Mouse (Mus musculus) thymus, postnatal 36 days (tissue): ENCODE results near the gene Sp1.

Source experiments
- DNase-seq, 2 experiments: peaks; one replicate each; pipeline ENCODE4 v3.0.0; 2022; ENCODE audit warnings: mixed read lengths in 2 of 2

Sp1 gene

DNA sequence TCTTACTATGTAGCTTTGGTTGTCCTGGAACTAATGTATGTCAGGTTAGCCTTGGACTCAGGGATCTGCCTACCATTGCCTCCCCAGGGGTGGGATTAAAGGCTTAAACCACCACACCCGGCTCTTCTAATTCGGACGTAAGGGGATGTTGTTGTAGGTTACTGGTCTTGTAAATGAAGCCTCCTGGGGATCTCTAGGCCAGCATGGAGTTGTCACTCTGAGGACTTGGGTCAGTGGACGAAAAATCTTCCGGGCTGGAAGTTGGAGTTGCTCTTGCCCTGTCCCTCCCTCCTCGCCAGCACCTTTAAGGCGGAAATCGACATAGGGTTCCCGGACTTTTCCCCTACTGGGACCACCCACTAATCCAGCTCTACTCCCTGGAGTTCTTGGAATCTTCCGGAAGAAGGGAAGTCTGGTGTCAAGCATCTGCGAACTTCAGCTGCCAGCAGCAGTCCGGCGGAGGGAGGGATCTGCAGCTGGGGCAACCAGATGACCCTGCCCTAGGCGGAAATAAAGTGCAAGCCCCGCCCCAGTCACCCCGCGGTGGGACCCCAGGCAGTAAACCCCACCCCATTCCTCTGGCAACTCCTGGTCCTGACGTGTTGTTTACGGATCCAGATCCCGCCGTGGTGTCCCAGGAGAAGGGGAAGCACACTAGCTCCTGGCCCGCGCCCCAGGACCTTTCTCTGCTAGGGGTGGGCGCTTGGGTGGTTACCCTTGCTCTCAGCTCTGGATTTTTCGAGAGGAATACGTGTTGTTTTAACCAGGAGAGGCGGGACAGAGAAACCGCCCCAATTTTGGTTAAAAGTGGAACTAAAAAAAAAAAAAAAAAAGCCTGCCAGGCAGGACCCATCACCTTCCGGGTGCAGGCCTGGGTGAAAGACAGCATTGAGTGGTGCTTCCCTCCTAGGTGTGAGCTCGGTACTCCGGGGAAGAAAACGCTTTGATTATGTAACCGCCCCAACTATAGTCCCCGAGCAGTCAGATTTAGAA, 6.4 kb upstream of the Sp1 start:
- DNase-seq, result peak; percentile 82 to 86

DNA sequence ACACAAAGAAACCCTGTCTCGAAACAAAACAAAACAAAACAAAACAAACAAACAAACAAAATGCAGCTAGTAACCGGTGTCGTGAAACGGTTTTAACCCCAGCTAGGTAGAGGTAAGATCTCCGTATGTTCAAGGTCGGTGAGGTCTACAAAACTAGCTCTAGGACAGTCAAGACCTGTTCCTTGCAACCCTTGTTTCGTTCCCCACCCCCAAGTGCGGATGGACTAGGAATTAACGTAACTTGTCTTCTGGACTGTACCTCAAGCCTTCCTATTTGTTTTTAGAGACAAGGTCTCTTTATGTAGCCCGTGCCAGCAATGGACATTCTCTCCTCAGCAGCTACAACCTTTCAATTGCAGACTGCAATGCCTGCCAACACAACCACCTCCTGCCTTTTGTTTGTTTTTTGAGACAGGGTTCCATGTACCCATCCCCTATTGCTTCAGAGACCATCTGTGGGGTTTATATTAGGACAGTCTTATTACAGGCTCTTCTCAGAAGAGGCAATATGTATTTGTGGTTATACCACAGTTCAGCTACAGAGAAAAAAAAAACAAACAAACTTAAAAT, 5.4 kb upstream of the Sp1 start:
- DNase-seq, result no peak

DNA sequence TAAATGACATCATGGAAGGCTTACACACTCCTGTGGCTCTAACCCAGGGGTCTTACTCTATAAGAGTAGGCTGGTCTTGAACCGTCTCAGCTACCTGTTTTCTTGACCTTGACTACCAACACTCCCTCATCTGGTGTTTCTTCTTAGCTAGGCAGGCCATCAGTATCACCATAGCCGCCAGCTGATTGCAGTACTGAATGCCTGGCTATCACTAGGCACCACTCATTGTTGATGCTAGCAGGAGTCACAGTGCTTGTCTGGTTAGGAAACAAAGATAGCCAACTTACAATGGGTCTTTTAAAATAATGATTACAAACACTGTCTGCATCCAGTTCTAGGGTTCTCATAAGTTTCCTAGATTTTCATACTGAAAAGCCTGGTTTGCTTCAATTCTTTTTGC, 4.7 kb upstream of the Sp1 start:
- DNase-seq, result no peak

DNA sequence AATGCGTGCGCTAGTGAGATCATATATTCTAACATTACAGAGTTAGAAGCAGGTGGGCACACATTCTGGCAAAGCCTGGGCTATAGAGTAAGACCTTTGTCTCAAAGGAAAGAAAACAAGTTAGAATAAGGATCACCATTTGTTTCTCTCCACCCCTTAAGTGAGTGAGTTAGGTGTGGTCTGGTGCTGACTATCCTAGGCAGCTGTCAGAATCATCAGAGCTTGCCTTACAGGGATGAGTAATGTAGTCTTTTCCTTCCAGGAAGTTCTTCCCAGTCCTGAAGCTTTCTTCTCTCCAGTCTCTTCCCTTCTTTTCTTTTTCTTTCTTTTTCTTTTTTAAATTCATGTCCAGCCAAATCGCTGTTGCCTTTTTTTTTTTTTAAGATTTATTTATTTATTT, 3.7 kb upstream of the Sp1 start:
- no peak for DNase-seq

DNA sequence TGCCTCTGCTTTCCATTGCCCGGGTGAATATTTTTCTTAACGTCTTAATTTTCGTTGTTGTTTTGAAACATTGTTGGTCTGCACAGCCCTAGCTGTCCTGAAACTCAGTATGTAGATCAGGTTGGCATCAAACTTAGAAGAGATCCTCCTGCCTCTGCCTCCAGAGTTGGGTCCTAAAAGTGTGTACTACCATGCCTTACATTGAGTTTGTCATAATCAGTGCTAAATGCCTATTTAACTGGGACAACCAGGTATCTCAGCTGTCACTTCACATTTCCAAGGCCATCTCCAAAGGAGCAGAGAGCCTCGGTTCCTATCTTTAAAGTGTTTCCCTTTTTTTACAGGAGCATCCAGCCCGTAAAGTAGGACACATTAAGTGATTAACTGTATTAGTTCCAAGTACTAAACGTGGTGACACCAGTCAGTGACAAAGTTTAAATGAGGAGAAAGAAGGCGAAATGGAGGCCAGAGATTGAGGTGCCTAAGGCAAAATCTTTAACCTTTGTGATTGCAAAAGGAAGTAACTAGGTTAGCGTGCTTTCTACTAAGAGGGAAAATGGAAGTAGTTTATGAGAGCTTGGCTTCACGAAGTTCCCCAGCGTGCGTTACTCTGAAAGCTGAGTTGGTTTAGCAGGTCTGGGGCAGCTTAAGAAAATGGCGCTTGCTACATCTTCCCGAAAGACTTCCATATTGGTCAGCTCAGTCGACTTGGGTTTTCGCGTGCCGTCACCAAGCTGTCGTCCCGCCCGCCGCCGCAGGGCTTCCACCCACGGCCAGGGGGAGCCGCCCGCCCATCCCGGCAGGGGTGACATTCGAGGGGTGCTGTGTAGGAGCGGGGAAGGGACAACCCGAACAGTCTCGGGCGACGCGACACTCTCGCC, 1.1 kb upstream of the Sp1 start:
- no peak for DNase-seq

DNA sequence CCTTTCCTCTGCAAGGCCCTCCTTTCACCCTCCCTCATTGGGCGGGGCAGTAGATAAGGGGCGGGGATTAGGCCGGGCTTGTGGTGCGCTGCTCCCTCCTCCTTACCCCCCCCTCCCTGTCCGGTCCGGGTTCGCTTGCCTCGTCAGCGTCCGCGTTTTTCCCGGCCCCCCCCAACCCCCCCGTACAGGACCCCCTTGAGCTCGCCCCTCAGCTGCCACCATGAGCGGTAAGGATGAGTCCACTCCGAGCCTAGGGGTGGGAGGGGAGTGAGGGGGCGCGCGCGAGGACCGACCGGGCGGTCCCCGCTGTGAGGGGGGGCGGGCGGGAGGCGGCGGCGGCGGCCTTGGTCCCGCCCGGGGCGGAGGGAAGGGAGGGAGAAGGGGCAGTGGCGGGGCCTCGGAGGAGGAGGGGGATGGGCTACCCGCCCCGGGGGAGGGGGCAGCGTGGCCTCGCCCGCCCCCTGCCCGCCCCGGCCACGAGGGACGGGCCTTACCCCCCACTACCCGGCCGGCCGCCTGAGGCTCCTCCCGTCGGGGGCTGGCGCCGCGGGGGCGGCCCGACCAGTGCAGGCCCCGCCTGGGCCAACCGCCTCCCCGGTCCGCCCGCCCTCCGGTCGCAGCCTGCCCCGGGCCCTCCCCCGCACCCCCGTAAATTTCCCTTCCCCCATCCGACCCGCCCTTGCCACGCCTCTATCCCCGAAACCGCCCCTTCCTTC, 411 bp downstream of the Sp1 start:
- DNase-seq, result peak; percentile 79 to 83

DNA sequence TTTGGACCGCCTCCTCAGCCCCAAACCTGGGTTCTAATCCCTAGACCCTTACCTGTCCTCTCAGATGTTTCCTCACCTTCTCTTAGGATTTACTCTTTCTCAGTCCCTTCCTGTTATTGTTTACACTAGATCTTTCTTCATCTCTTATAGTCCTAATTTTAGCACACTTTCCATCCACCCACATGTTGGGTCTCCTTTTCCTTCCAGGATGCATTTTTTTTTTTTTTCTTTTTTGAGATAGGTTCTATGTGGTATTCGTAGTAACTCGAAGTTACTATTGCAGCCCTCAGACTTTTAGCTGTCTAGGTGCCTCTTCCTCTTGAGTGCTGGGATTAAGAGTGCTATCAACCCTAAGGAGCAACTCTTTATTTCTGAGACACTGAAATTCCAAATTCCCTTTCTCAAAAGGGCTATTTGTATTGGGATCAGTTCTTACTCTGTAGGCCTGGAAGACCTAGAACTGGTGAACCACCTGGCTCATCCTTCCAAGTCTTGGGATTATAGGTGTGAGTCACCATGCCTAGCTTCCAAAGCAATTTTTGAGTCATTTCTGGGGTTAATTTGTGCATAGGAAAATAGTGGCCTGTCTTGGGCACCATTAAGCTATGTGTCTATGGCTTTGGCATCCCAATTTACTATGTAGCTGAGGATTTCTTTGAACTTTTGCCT, 1.1 kb downstream of the Sp1 start:
- DNase-seq, result no peak

DNA sequence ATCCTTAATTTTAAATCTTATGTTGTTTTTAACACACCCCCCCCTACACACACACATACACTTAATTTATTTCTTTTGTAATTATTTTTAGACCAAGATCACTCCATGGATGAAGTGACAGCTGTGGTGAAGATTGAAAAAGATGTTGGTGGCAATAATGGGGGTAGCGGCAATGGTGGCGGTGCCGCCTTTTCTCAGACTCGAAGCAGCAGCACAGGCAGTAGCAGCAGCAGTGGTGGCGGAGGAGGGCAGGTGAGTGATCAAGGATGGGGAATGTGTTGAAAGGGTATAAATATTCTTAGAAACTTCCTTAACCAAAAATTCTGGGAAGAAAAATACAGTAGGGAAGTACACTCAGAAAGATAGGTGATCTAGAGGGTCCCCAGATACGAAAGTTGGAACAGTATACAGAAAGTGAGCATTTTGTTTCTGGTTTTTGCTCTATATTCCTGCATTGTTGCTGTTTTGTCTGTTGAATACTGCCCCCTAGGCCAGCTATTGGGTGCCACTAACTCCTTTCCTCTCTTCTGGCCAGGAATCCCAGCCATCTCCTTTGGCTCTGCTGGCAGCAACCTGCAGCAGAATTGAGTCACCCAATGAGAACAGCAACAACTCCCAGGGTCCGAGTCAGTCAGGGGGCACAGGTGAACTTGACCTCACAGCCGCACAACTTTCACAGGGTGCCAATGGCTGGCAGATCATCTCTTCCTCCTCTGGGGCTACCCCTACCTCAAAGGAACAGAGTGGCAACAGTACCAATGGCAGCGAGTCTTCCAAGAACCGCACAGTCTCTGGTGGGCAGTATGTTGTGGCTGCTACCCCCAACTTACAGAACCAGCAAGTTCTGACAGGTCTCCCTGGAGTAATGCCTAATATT, 2.0 kb downstream of the Sp1 start:
- no peak for DNase-seq

DNA sequence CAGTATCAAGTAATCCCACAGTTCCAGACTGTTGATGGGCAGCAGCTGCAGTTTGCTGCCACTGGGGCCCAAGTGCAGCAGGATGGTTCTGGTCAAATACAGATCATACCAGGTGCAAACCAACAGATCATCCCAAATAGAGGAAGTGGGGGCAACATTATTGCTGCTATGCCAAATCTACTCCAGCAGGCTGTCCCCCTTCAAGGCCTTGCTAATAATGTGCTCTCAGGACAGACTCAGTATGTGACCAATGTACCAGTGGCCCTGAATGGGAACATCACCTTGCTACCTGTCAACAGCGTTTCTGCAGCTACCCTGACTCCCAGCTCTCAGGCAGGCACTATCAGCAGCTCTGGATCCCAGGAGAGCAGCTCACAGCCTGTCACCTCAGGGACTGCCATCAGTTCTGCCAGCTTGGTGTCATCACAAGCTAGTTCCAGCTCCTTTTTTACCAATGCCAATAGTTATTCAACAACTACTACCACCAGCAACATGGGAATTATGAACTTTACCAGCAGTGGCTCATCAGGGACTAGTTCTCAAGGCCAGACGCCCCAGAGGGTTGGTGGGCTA, 2.7 kb downstream of the Sp1 start:
- no peak for DNase-seq

DNA sequence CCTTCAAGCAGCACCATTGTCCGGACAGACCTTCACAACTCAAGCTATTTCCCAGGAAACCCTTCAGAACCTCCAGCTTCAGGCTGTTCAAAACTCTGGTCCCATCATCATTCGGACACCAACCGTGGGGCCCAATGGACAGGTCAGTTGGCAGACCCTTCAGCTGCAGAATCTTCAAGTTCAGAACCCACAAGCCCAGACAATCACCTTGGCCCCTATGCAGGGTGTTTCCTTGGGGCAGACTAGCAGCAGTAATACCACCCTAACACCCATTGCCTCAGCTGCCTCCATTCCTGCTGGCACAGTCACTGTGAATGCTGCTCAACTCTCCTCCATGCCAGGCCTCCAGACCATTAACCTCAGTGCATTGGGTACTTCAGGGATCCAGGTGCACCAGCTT, 3.3 kb downstream of the Sp1 start:
- no peak for DNase-seq

DNA sequence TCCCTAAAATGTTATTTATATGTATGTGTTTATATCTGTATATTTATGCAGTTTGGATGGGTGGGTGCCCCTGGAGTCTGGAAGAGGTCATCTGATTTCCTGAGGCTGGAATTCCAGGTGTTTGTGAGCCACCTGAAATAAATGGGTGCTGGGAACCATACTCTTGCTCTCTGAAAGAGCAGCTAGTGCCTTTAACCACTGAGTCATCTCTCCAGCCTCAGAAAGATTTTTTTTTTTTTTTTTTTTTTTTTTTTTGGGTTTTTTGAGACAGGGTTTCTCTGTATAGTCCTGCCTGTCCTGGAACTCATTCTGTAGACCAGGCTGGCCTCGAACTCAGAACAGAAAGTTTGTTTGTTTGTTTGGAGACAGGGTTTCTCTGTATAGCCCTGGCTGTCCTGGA, 5.1 kb downstream of the Sp1 start:
- DNase-seq, result no peak

DNA sequence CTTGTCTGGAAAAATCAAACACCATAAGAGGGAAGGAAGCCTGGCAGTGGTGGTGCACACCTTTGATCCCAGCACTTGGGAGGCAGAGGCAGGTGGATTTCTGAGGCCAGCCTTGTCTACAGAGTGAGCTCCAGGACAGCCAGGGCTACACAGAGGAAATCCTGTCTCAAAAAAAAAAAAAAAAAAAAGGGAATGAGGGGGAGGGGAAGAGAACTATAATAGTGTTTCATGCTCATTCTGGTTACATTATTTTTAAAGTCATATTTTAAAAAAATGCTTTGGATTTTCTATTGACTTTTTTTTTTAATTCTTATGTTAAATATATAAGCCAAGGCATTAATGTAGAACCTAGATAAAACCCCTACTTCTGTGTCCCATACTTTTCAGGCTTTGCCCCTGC, 7.7 kb downstream of the Sp1 start:
- DNase-seq, result no peak

DNA sequence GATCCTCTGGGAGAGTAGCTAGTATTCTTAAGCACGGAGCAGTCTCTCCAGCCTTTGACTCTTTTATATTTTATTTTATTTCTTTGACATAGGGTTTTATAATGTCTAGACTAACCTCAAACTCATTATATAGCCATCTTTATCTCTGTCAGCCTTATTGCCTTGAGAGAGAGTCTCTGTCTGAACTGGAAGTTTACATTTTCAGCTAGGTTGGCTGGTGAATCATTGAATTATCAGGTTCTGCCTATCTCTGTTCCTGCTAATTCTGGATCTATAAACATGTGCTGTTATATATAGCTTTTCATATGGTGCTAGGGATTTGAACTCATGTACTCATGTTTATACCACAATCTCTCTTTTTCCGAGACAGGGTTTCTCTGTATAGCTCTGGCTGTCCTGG, 11.6 kb downstream of the Sp1 start:
- DNase-seq, result no peak

DNA sequence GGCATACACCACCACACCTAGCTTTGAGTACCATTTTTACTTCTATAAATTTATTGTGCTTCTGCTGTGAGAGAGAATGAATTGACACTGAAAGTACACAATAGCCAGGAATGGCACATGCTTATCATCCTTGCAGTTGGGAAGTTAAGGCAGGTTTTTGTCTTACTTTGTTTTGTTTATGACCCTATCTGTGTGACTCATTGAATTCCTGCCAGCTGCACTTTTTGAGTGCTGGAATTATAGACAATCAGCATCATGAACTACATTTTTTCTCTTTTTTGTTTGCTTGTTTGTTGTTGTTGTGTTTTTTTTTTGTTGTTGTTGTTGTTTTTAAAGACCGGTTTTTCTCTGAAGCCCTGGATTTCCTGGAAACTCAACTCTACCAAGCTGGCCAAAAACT, 15.0 kb downstream of the Sp1 start:
- no peak for DNase-seq

DNA sequence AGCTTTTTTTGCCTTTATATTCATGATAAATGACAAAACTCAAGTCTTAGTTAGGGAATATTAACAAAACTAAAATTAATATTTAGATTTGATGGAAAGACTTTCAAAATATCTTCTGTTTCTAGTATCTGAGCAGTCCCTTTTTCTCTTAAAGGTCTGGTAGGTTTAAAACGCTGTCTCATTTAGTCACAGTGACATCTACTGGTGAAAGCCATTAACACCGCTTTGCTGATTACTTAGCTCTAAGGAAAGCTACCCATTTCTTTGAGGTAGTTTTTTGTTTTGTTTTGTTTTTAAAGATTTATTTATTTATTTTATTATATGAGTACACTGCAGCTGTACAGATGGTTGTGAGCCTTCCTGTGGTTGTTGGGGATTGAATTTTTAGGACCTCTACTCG, 15.5 kb downstream of the Sp1 start:
- DNase-seq, result no peak

DNA sequence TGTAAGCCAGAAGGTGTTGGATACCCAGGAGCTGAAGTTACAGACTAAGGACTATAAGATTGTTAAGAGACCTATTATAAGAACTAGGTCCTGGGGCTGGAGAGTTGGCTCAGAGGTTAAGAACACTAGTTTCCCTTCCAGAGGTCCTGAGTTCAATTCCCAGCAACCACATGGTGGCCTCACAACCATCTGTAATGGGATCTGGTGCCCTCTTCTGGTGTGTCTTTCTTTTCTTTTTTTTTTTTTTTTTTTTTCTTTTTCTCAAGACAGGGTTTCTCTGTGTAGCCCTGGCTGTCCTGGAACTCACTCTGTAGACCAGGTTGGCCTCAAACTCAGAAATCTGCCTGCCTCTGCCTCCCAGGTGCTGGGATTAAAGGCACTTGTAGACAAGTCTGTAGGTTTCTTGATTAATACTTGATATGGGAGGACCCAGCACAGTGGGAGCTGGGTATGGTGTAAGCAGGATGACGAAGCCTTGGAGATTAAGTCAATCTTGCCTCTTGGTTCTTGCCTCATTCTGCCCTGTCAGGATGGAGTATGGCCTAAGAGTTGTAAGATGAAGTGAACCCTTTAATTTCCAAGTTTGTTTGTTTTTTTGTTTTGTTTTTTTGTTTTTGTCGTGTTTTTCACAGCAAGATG, 17.8 kb downstream of the Sp1 start:
- DNase-seq, result no peak

DNA sequence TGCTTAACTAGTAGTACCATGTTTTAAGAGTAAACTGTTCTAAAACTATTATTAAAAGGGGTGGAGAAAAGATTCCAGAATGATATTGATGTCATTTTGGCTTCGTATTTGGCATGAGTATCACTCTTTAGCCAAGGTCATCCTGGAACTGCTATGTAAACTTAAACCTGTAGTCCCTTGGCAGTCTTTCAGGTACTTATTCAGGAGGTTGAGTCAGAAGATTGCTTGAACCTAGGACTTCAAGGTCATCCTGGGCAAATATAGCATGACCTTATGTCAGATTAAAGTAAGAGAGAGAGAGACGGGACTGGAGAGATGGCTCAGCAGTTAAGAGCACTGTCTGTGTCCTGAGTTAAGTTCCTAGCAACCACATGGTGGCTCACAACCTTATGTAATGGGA, 18.7 kb downstream of the Sp1 start:
- DNase-seq, result no peak

DNA sequence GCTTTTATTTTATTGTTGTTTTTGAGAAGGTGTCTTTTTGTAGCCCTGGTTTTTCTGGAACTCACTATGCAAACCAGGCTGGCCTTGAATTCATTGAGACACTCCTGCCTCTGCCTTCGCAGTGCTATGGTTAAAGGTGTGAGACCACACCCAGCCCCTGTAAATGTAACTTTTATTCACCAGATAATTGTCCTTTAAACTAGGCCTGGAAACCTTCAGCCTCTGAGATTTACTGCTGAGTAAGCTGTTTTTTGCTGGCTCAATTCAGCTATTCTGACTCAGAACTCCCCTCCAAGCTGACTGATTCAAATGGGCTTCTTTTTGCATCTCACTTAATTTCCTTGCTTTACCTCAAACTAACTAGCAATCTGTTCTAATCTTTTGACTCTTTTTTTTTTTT, 21.0 kb downstream of the Sp1 start:
- no peak for DNase-seq

DNA sequence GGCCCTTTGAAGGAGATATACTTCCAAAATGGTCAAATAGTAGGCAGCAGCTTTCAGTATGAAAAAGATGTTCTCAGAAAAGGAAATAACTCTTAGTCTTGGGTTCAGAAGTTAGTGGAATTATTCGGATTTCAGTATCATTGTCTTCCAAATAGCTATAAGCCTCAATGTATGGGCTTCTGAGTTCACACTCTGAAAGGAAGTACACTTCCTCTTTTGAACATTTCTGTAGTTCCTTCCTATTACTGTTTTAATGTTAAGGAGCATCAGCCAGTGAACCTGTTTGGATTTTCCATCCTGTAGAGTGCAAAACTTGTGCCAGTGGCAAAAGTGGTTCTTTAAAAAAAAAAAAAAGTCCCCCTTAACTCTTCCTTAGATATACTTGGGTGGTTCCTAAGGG, 26.1 kb downstream of the Sp1 start:
- DNase-seq, result no peak

DNA sequence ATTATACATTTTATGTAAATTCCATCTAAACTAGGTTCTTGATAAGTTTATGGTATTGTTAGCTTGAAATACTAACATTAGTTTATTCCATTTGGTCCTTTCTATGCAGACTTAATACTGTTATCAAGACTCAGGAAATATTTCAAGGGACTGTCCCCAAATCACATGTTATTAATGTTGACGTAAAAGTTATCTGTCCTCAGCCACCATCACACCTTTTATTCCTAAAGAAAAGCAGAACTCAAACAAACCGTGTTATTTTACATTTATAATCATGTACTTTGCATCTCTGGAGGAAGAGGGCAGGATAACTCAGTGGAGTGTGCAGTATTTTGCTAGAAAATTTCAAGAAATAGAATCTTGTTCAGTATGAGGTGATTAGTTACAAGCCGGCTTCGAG, 27.2 kb downstream of the Sp1 start:
- no peak for DNase-seq
